Mouse (Mus musculus) CH12.LX (cell line): ENCODE results near the gene Slc25a41. TPM values are rescaled to one million over a fixed set of nuclear protein-coding genes. Genes with fewer than 3 reads are reported as not detected.

Source experiments
- DNase-seq: peaks from one replicate; pipeline ENCODE4 v3.0.0-alpha.2; 2013; ENCODE audit errors: extremely low read depth
- H3K27ac ChIP-seq: 2 replicates; pipeline ENCODE4 v1.5.1; 2012; ENCODE audit warnings: low read depth, mild to moderate bottlenecking, control low read depth, moderate library complexity; ENCODE audit not compliant: insufficient read depth
- H3K27me3 ChIP-seq: replicated peaks from 2 replicates; pipeline ENCODE3; 2012; ENCODE audit warnings: inconsistent platforms
- H3K36me3 ChIP-seq, 2 experiments: replicated peaks in 1 of 2; 2 replicates each; pipeline versions ENCODE3 to v1.6.1; 2012; ENCODE audit warnings: inconsistent platforms in 1 of 2, low read length in 1 of 2, mild to moderate bottlenecking in 1 of 2, mixed read lengths in 1 of 2, moderate library complexity in 1 of 2; ENCODE audit not compliant: control insufficient read depth in 1 of 2, insufficient read depth in 1 of 2
- H3K4me1 ChIP-seq, 2 experiments: 2 replicates each; pipeline ENCODE4 v1.6.1; 2012; ENCODE audit warnings: inconsistent platforms in 1 of 2, moderate library complexity in 1 of 2; ENCODE audit not compliant: insufficient read depth in 2 of 2, control insufficient read depth in 1 of 2
- H3K4me2 ChIP-seq: 2 replicates; pipeline ENCODE4 v1.6.1; 2012; ENCODE audit warnings: low read depth, mild to moderate bottlenecking, control low read depth; ENCODE audit not compliant: poor library complexity, insufficient read depth, severe bottlenecking
- H3K4me3 ChIP-seq, 3 experiments: fragments of 150-350 bp in 1 of 3; sonication (generic) in 1 of 3; replicated peaks in 1 of 3; 2 replicates each; pipeline versions ENCODE3 to v1.5.1; 2011 to 2012; ENCODE audit warnings: low read depth in 2 of 3, low read length in 2 of 3, mild to moderate bottlenecking in 2 of 3, moderate library complexity in 2 of 3, control low read depth in 1 of 3, improper control_type of control experiment in 1 of 3, inconsistent platforms in 1 of 3, mixed read lengths in 1 of 3; ENCODE audit not compliant: poor library complexity in 1 of 3
- H3K79me2 ChIP-seq: replicated peaks from 2 replicates; pipeline ENCODE4 v1.6.1; 2012; ENCODE audit warnings: mild to moderate bottlenecking, moderate library complexity; ENCODE audit not compliant: control insufficient read depth, poor library complexity, insufficient read depth, severe bottlenecking; ENCODE audit errors: extremely low read depth
- H3K9ac ChIP-seq: 2 replicates; pipeline ENCODE4 v1.6.1; 2012; ENCODE audit warnings: low read depth, mild to moderate bottlenecking, control low read depth, moderate library complexity; ENCODE audit not compliant: insufficient read depth
- H3K9me3 ChIP-seq: replicated peaks from 2 replicates; pipeline ENCODE3; 2012; ENCODE audit warnings: low read length, inconsistent platforms, mixed read lengths
- BHLHE40 ChIP-seq: IDR thresholded peaks from 2 replicates; pipeline ENCODE4 v1.6.1; 2011; ENCODE audit warnings: mild to moderate bottlenecking, low read depth, low read length, improper control_type of control experiment
- CHD1 ChIP-seq: IDR thresholded peaks from 2 replicates; pipeline ENCODE4 v1.6.1; 2012; ENCODE audit warnings: low read depth, low read length, improper control_type of control experiment, inconsistent platforms
- CHD2 ChIP-seq: IDR thresholded peaks from 2 replicates; pipeline ENCODE4 v1.6.1; 2011; ENCODE audit warnings: low read length, improper control_type of control experiment
- E2F4 ChIP-seq: IDR thresholded peaks from 2 replicates; pipeline ENCODE4 v1.6.1; 2011; ENCODE audit warnings: low read depth, low read length, improper control_type of control experiment; ENCODE audit not compliant: insufficient replicate concordance
- ELF1 ChIP-seq: IDR thresholded peaks from 2 replicates; pipeline ENCODE4 v1.6.1; 2014; ENCODE audit warnings: low read depth, mild to moderate bottlenecking, inconsistent platforms, low read length, improper control_type of control experiment
- ETS1 ChIP-seq: conservative IDR thresholded peaks from 2 replicates; pipeline ENCODE4 v1.6.1; 2012; ENCODE audit warnings: low read depth, mild to moderate bottlenecking, inconsistent platforms, low read length, improper control_type of control experiment, moderate library complexity
- JUN ChIP-seq: IDR thresholded peaks from 2 replicates; pipeline ENCODE4 v1.6.1; 2011; ENCODE audit warnings: low read depth, mild to moderate bottlenecking, low read length, improper control_type of control experiment, moderate library complexity; ENCODE audit not compliant: insufficient read depth
- JUND ChIP-seq: conservative IDR thresholded peaks from 2 replicates; pipeline ENCODE4 v1.6.1; 2011; ENCODE audit warnings: low read depth, low read length, improper control_type of control experiment
- MAX ChIP-seq: IDR thresholded peaks from 2 replicates; pipeline ENCODE4 v1.6.1; 2011; ENCODE audit warnings: low read length, improper control_type of control experiment
- MAZ ChIP-seq: IDR thresholded peaks from 2 replicates; pipeline ENCODE4 v1.6.1; 2012; ENCODE audit warnings: low read depth, mild to moderate bottlenecking, inconsistent platforms, low read length, improper control_type of control experiment, moderate library complexity
- MXI1 ChIP-seq: IDR thresholded peaks from 2 replicates; pipeline ENCODE4 v1.6.1; 2011; ENCODE audit warnings: mild to moderate bottlenecking, low read depth, low read length, improper control_type of control experiment
- NRF1 ChIP-seq: IDR thresholded peaks from 2 replicates; pipeline ENCODE4 v1.6.1; 2014; ENCODE audit warnings: low read depth, mild to moderate bottlenecking, inconsistent platforms, low read length, improper control_type of control experiment, moderate library complexity
- RCOR1 ChIP-seq: conservative IDR thresholded peaks from 2 replicates; pipeline ENCODE4 v1.6.1; 2012; ENCODE audit warnings: low read depth, mild to moderate bottlenecking, inconsistent platforms, low read length, improper control_type of control experiment
- SMC3 ChIP-seq: IDR thresholded peaks from 2 replicates; pipeline ENCODE4 v1.6.1; 2011; ENCODE audit warnings: low read depth, low read length, improper control_type of control experiment
- TBP ChIP-seq: conservative IDR thresholded peaks from 2 replicates; pipeline ENCODE4 v1.6.1; 2011; ENCODE audit warnings: low read depth, low read length, improper control_type of control experiment
- TCF12 ChIP-seq: IDR thresholded peaks from 2 replicates; pipeline ENCODE4 v1.6.1; 2014; ENCODE audit warnings: low read depth, mild to moderate bottlenecking, inconsistent platforms, low read length, improper control_type of control experiment
- USF2 ChIP-seq: conservative IDR thresholded peaks from 2 replicates; pipeline ENCODE4 v1.6.1; 2011; ENCODE audit warnings: low read depth, low read length, improper control_type of control experiment
- ZC3H11A ChIP-seq: IDR thresholded peaks from 2 replicates; pipeline ENCODE4 v1.6.1; 2012; ENCODE audit warnings: low read depth, mild to moderate bottlenecking, inconsistent platforms, low read length, improper control_type of control experiment
- dilution Hi-C: fragments of 300-500 bp; cut with MboI; formaldehyde crosslinking; loops from 2 replicates; pipeline ENCODE4 v1.14.3; 2020; ENCODE audit warnings: low sequenced_read_pairs; ENCODE audit not compliant: extremely low pct_unique_long_range_greater_than_20kb, extremely low pct_ligation_motif_present
- in situ Hi-C: fragments of 300-500 bp; cut with MboI; formaldehyde crosslinking; loops from 3 replicates; pipeline ENCODE4 v1.14.3; 2019; ENCODE audit warnings: low sequenced_read_pairs, low pct_ligation_motif_present, low pct_unique_long_range_greater_than_20kb, mixed read lengths
- polyA plus RNA-seq: library from polyadenylated mRNA; unstranded; fragments of >175 nt; gene quantifications from 2 replicates; pipeline ENCODE4 v1.2.1, GENCODE M21; 2012; ENCODE audit warnings: low read depth; ENCODE audit not compliant: insufficient read length
- total RNA-seq, 2 experiments: library from RNA; depleted of rRNA; stranded (reverse); fragments of 300-350 nt in 1 of 2; fragments of >200 nt in 1 of 2; gene quantifications; 2 replicates each; pipeline ENCODE4 v1.2.3; 2012 to 2014

Gene Slc25a41
- total and polyA plus RNA-seq, 3 experiments, result not detected

DNA sequence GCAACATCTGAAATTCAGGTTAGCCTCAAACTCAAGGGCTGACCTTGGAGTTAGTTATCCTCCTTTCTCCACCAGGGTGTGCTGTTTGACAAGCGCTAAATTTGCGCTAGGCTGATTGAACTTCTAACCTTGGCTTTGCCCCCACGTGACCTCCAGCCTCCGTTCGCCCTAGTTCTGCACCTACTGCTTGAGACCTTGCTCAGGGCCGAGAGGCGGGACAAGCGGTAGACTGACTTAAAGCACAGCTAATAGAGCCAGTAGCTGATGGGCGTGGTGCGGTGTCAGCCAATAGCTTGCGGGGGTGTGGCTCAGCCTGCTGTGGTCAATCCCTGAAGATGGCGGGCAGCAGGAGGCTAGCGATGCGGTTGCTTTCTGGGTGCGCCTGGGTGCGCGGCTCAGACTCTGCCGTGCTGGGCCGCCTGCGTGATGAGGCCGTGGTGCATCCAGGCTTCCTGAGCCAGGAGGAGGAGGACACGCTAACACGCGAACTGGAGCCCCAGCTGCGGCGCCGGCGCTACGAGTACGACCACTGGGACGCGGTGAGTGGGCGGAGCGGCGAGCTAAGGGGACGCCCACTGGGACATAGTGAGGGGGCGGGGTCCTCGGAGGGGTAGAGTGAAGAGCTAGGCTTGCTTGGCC, 44.3 kb downstream of the Slc25a41 start, which contains the start of gene Alkbh7 (continued):
- TF ChIP-seq MXI1 (peak; percentile 86), RCOR1 (no peak), JUN (no peak), MAX (peak; percentile 99), TBP (0 out of 2 replicates have a peak, but pooled peaks have one; percentile 21), CHD2 (peak; percentile 90)

GRCm38 (mm10) chr17:56996506-56996905, 44.9 kb downstream of the Slc25a41 start:
- Histone ChIP-seq H3K36me3 (peaks cover 50 to 84% of the 10 kb centered on the region in 2 experiments), H3K4me3 (no peak overlapping the region), H3K4me2 (no peak overlapping the region), H3K79me2 (peaks cover 10% of the 10 kb centered on the region), H3K4me1 (peaks cover 8 to 45% of the 10 kb centered on the region in 2 experiments), H3K9ac (no peak overlapping the region), H3K9me3 (no peaks in the 10 kb centered on the region), H3K27me3 (no peaks in the 10 kb centered on the region), H3K27ac (no peak overlapping the region)
- in situ Hi-C loops (loop anchor here (10.0 kb wide), 2 partner anchors 208 to 338 kb away; no protein-coding TSS in a partner anchor), dilution Hi-C loops (no loop called here)
- TF ChIP-seq ETS1 (no peak), ZC3H11A (no peak), CHD2 (no peak), ELF1 (no peak), E2F4 (no peak), MXI1 (no peak), USF2 (no peak), BHLHE40 (no peak), MAX (no peak), TCF12 (no peak), NRF1 (no peak), CHD1 (no peak), SMC3 (no peak), JUN (no peak)
- DNase-seq, result no peak

DNA sequence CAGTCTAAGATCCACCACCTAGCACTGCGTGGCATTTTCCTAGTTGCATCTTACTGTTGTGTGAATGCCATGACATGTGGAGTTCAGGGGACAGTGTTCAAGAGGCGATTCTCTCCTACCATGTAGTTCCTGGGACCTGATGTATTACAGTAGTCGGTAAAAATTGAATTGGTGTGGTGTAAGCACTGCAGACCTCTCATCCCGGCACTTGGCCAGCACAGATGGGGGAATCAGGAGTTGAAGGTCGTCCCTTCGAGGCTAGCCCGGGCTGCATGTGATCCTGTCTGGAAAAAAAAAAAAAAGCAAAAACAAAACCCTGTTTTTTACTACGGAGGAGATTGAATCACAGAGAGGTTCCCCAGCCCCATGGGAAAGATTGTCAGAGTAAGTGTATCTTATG, 46.4 kb downstream of the Slc25a41 start:
- peaks cover 23% of the 10 kb centered on the region for H3K79me2 ChIP-seq
- in situ Hi-C loops, result loop anchor here (10.0 kb wide), 2 partner anchors 210 to 340 kb away; no protein-coding TSS in a partner anchor
- H3K9ac ChIP-seq, result no peak overlapping the region
- H3K4me2 ChIP-seq, result no peak overlapping the region
- H3K4me1 ChIP-seq, result peaks cover 11 to 51% of the 10 kb centered on the region in 2 experiments
- no peaks in the 10 kb centered on the region for H3K27me3 ChIP-seq
- no peak for DNase-seq
- dilution Hi-C loops, result no loop called here
- no peaks in the 10 kb centered on the region for H3K9me3 ChIP-seq
- peaks cover 50 to 73% of the 10 kb centered on the region in 2 experiments for H3K36me3 ChIP-seq
- no peak for TF ChIP-seq TCF12
- TF ChIP-seq MAZ, result no peak
- no peak for TF ChIP-seq JUND
- H3K27ac ChIP-seq, result no peak overlapping the region
- no peak overlapping the region for H3K4me3 ChIP-seq
